Mouse (Mus musculus) forebrain, embryonic 13.5 days (tissue): ENCODE results near the gene 2310009B15Rik. TPM values are rescaled to one million over a fixed set of nuclear protein-coding genes. Genes with fewer than 3 reads are reported as not detected.
"Not testable (repeated sequence)": the region's sequence is repeated elsewhere in the genome, so short reads cannot be mapped to it uniquely, and the experiment has no call there.

Source experiments
- ATAC-seq: fragments of 200-750 bp; cut with Nextera tagmentation; 2 replicates; pipeline ENCODE4 v1.8.0; 2017
- H3K27ac ChIP-seq: fragments of 300-500 bp; sonication (generic); 2 replicates; pipeline ENCODE4 v1.5.1; 2015; ENCODE audit warnings: inconsistent platforms, mild to moderate bottlenecking, moderate library complexity
- H3K27me3 ChIP-seq: fragments of 300-500 bp; sonication (generic); 2 replicates; pipeline ENCODE4 v1.6.1; 2015; ENCODE audit warnings: mild to moderate bottlenecking, inconsistent platforms
- H3K36me3 ChIP-seq: fragments of 300-500 bp; sonication (generic); 2 replicates; pipeline ENCODE4 v1.6.1; 2015; ENCODE audit warnings: mild to moderate bottlenecking, inconsistent platforms; ENCODE audit not compliant: poor library complexity, severe bottlenecking
- H3K4me1 ChIP-seq: fragments of 300-500 bp; sonication (generic); 2 replicates; pipeline ENCODE4 v1.6.1; 2015; ENCODE audit warnings: inconsistent platforms
- H3K4me2 ChIP-seq: fragments of 300-500 bp; sonication (generic); 2 replicates; pipeline ENCODE4 v1.6.1; 2015; ENCODE audit warnings: inconsistent platforms, mild to moderate bottlenecking, moderate library complexity
- H3K4me3 ChIP-seq: fragments of 300-500 bp; sonication (generic); 2 replicates; pipeline ENCODE4 v1.5.1; 2015; ENCODE audit warnings: mild to moderate bottlenecking, inconsistent platforms
- H3K9ac ChIP-seq: fragments of 300-500 bp; sonication (generic); 2 replicates; pipeline ENCODE4 v1.6.1; 2015; ENCODE audit warnings: mild to moderate bottlenecking, inconsistent platforms
- H3K9me3 ChIP-seq: fragments of 300-500 bp; sonication (generic); replicated peaks from 2 replicates; pipeline ENCODE4 v1.6.1; 2016; ENCODE audit warnings: inconsistent platforms
- WGBS: fragments of 180-500 bp; shearing (Covaris S2); methylation state at CpG from one replicate; pipeline ENCODE4 v1.1.7; 2015; 5-methylcytosine and 5-hydroxymethylcytosine counted together
- polyA plus RNA-seq: library from polyadenylated mRNA; unstranded; fragments of >200 nt; fragmentation: Nextera tagmentation; extraction: Ambion mirVana; gene quantifications from 2 replicates; pipeline ENCODE4 v1.2.1, GENCODE M21; 2015

2310009B15Rik gene
- 51.7 and 53.0 TPM in 2 replicates for polyA plus RNA-seq

GRCm38 (mm10) chr1:138856101-138856950, at the start of gene 2310009B15Rik:
Gene 2310009B15Rik (minus strand): TSS chr1:138856852.
- not testable (repeated sequence) for H3K27me3 ChIP-seq, H3K36me3 ChIP-seq, H3K9me3 ChIP-seq, H3K4me1 ChIP-seq
- under 1% methylated on average over 40 of the region's 79 CpGs for WGBS
- peak; percentile 99 for ATAC-seq
- Histone ChIP-seq H3K4me3 (peak within 1 kb of the TSS; percentile 45), H3K9ac (peak within 1 kb of the TSS; percentile 56; the same call in 1 of the 2 replicates), H3K27ac (peak within 1 kb of the TSS; percentile 77), H3K4me2 (peak within 1 kb of the TSS; percentile 39)

DNA sequence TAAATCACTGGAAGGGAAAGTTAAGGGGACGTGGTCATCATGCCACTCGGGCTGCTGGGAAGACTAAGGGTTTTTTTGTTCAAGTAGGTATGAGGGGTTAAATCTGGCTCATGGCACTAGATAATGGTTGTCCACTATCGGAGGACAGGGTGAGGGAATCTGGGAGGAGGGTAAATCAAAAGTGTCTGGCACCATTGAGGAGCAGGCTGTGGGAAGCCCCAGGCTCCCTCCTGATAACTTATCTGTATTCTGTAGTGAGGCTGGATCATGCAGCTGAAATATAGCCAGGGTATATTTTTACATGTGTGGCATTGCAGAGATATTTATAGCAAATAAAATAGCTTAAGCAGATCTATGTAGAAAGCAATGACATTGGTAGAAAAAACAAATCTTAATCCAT, 49.6 kb upstream of the 2310009B15Rik start:
- Histone ChIP-seq H3K4me3 (no peak overlapping the region), H3K4me1 (no peaks in the 10 kb centered on the region), H3K4me2 (no peak overlapping the region), H3K36me3 (no peaks in the 10 kb centered on the region), H3K27me3 (no peaks in the 10 kb centered on the region), H3K9ac (no peak overlapping the region), H3K27ac (no peak overlapping the region), H3K9me3 (no peaks in the 10 kb centered on the region)
- no peak for ATAC-seq
- 81% methylated on average over 3 of the region's 3 CpGs for WGBS

DNA sequence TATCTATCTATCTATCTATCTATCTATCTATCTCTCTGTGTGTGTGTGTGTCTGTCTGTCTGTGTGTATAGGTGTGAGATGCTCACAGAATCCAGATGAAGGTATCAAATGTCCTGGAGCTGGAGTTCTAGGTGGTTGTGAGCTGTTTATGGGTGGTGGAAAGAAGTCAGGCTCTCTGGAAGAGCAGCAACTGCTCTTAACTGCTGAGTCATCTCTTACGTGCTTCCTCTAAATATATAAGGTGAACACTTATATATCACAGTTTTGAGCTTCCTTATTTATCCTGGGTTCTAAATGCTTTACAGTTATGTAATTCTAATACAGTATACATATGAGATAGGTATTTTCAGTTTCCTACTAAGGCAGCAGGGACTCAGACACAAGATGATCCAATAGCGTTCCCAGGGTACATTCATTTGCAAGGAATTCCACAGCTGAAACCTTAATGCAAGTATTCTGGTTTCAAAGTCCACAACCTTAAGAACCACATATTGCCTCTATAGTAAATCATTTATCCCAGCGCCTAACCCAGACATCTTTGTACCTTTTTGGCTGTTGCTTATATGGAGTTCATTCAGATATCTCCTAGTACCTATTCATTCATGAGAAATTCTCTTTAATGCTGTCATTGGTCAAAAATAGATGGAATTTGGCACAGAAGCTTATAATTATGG, 48.6 kb upstream of the 2310009B15Rik start:
- 96% methylated on average over 3 of the region's 3 CpGs for WGBS
- H3K27me3 ChIP-seq: no peaks in the 10 kb centered on the region
- no peak overlapping the region for H3K9ac ChIP-seq
- no peaks in the 10 kb centered on the region for H3K36me3 ChIP-seq
- H3K4me1 ChIP-seq: no peaks in the 10 kb centered on the region
- H3K27ac ChIP-seq: no peak overlapping the region
- H3K9me3 ChIP-seq: no peaks in the 10 kb centered on the region
- H3K4me3 ChIP-seq: no peak overlapping the region
- ATAC-seq: no peak
- no peak overlapping the region for H3K4me2 ChIP-seq

GRCm38 (mm10) chr1:138903894-138904293, 47.2 kb upstream of the 2310009B15Rik start:
- no peak overlapping the region for H3K9ac ChIP-seq
- no peaks in the 10 kb centered on the region for H3K36me3 ChIP-seq
- no peaks in the 10 kb centered on the region for H3K9me3 ChIP-seq
- no peak overlapping the region for H3K4me2 ChIP-seq
- H3K4me3 ChIP-seq: no peak overlapping the region
- no peaks in the 10 kb centered on the region for H3K4me1 ChIP-seq
- no peak for ATAC-seq
- H3K27me3 ChIP-seq: no peaks in the 10 kb centered on the region
- WGBS: 95% methylated on average over 5 of the region's 5 CpGs
- no peak overlapping the region for H3K27ac ChIP-seq

GRCm38 (mm10) chr1:138901431-138902117, 44.9 kb upstream of the 2310009B15Rik start:
- Histone ChIP-seq H3K9ac (no peak overlapping the region), H3K27me3 (no peaks in the 10 kb centered on the region), H3K36me3 (no peaks in the 10 kb centered on the region), H3K4me3 (no peak overlapping the region), H3K4me1 (no peaks in the 10 kb centered on the region), H3K9me3 (no peaks in the 10 kb centered on the region), H3K4me2 (no peak overlapping the region), H3K27ac (no peak overlapping the region)
- peak; percentile 55; the same call in 1 of the 2 replicates for ATAC-seq
- WGBS: 91% methylated on average over 16 of the region's 16 CpGs

- no peak overlapping the region for H3K9ac ChIP-seq
- H3K4me2 ChIP-seq: no peak overlapping the region
- H3K4me3 ChIP-seq: no peak overlapping the region
- ATAC-seq: no peak
- no peaks in the 10 kb centered on the region for H3K27me3 ChIP-seq
- H3K36me3 ChIP-seq: no peaks in the 10 kb centered on the region
- WGBS: 84% methylated on average over 3 of the region's 3 CpGs
- no peaks in the 10 kb centered on the region for H3K4me1 ChIP-seq
- H3K9me3 ChIP-seq: no peaks in the 10 kb centered on the region
- no peak overlapping the region for H3K27ac ChIP-seq
Measured at GRCm38 (mm10) chr1:138896088-138896487, 39.4 kb upstream of the 2310009B15Rik start.

DNA sequence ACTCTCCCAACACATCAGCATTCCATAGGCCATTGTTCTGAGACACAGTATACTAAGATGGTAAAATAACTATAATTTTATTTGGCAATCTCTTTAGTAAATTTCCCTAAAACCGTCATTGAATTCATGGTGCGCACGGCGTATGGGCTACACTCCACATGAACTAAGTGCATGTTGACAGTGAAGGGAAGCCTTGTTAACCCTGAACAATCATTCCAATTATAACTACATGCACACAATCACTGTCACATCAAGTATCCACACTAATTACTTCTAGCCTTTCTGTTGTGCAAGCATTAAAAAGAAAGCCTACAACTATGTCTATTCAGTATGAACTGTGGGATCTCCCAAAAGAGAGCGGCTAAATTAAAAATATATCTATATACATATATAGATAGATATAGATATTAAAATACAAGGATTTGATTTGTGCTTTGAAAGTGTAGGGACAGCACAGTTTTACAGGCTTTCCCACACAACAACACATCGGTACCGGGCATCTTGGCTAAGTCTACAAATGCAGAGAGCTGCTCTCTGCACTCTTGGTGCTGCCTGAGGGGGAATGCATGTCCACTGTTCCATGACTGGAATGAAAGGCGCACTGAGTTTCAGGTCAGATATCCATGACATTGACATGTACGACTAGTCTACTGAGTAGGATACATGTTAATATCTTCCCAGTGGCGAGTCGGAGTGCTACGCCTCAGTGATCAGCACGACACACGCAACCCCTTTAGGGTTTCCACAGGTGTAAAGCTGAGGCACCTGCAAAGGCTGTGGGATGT, 21.0 kb upstream of the 2310009B15Rik start:
- no peak overlapping the region for H3K9ac ChIP-seq
- WGBS: 83% methylated on average over 14 of the region's 14 CpGs
- peaks cover 4% of the 10 kb centered on the region; the same call in 1 of the 2 replicates for H3K4me1 ChIP-seq
- no peak overlapping the region for H3K4me3 ChIP-seq
- ATAC-seq: no peak
- no peaks in the 10 kb centered on the region; the same call in 1 of the 2 replicates for H3K9me3 ChIP-seq
- no peak overlapping the region for H3K4me2 ChIP-seq
- no peaks in the 10 kb centered on the region for H3K36me3 ChIP-seq
- H3K27me3 ChIP-seq: no peaks in the 10 kb centered on the region
- no peak overlapping the region for H3K27ac ChIP-seq

DNA sequence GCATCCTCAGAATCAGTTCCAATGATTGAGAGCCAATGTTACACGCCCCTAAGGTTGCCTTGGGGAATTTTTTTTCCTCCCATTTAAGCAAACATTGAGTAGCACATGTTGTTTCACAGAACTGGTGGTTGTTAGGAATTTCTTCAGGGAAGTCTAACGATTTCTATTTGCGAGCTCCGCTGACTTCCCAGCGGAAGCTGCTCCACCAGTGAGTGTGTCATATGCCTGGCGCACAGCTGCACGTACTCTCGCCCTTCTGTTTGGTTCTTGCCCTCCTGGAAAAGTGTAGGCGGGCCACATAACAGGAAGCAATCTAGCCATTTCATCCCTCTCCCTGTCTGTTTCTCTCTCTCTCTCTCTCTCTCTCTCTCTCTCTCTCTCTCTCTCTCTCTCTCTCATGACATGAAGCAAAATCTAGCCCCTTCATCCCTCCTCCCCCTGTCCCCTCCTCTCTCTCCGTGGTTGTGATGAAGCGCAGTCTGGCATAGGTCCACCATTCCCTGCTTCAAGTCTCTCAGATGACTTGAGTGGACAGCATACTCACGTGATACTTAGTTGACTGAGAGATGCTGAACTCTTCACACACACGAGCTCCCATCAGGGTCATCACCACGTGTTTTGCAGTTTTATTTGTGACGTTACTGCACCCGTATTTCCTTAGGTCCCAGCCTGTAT, 19.9 kb upstream of the 2310009B15Rik start:
- H3K9me3 ChIP-seq: no peaks in the 10 kb centered on the region; the same call in 1 of the 2 replicates
- 78% methylated on average over 16 of the region's 16 CpGs for WGBS
- H3K4me1 ChIP-seq: peaks cover 4% of the 10 kb centered on the region; the same call in 1 of the 2 replicates
- H3K4me2 ChIP-seq: no peak overlapping the region
- no peak overlapping the region for H3K9ac ChIP-seq
- no peaks in the 10 kb centered on the region for H3K36me3 ChIP-seq
- H3K4me3 ChIP-seq: no peak overlapping the region
- ATAC-seq: no peak
- no peak overlapping the region for H3K27ac ChIP-seq
- no peaks in the 10 kb centered on the region for H3K27me3 ChIP-seq

- Histone ChIP-seq H3K36me3 (no peaks in the 10 kb centered on the region), H3K27ac (no peak overlapping the region), H3K4me2 (no peak overlapping the region), H3K4me3 (no peak overlapping the region), H3K27me3 (peaks cover 50% of the 10 kb centered on the region), H3K9me3 (no peaks in the 10 kb centered on the region), H3K9ac (no peak overlapping the region), H3K4me1 (peaks cover 29% of the 10 kb centered on the region)
- 90% methylated on average over 1 of the region's 1 CpGs for WGBS
- ATAC-seq: no peak
Measured at GRCm38 (mm10) chr1:138850823-138851222, 5.8 kb downstream of the 2310009B15Rik start.

GRCm38 (mm10) chr1:138850161-138850539, 6.5 kb downstream of the 2310009B15Rik start:
- H3K27me3 ChIP-seq: peaks cover 57% of the 10 kb centered on the region
- H3K9ac ChIP-seq: no peak overlapping the region
- no peaks in the 10 kb centered on the region for H3K36me3 ChIP-seq
- H3K4me3 ChIP-seq: no peak overlapping the region
- WGBS: 62% methylated on average over 4 of the region's 4 CpGs
- H3K4me1 ChIP-seq: peaks cover 25% of the 10 kb centered on the region
- no peaks in the 10 kb centered on the region for H3K9me3 ChIP-seq
- H3K27ac ChIP-seq: no peak overlapping the region
- no peak for ATAC-seq
- H3K4me2 ChIP-seq: no peak overlapping the region

- Histone ChIP-seq H3K27ac (no peak overlapping the region), H3K27me3 (peaks cover 62% of the 10 kb centered on the region), H3K4me1 (peaks cover 22% of the 10 kb centered on the region), H3K9me3 (no peaks in the 10 kb centered on the region), H3K4me2 (peak overlapping the region; percentile 69; the same call in 1 of the 2 replicates), H3K4me3 (no peak overlapping the region), H3K36me3 (no peaks in the 10 kb centered on the region), H3K9ac (no peak overlapping the region)
- 6% methylated on average over 8 of the region's 8 CpGs for WGBS
- ATAC-seq: no peak
Measured at GRCm38 (mm10) chr1:138849531-138850160, 7.0 kb downstream of the 2310009B15Rik start.
